Mouse (Mus musculus) cerebellum, adult 11 months (tissue): Measurements from ENCODE around the gene Lrmda.

Source experiments
- DNase-seq: peaks from one replicate; pipeline ENCODE4 v3.0.0; 2022

Gene Lrmda

GRCm38 (mm10) chr14:22335101-22335820 is 315.7 kb downstream of the Lrmda start:
- no peak for DNase-seq

- DNase-seq: no peak
These were observed 319.7 kb downstream of the Lrmda start for GRCm38 (mm10) chr14:22339176-22339575.

GRCm38 (mm10) chr14:22343357-22343756 is 323.8 kb downstream of the Lrmda start:
- DNase-seq: no peak

GRCm38 (mm10) chr14:22345248-22345647 is 325.7 kb downstream of the Lrmda start:
- no peak for DNase-seq

GRCm38 (mm10) chr14:22353626-22354025 is 334.1 kb downstream of the Lrmda start:
- DNase-seq: no peak

- DNase-seq: no peak
These were observed 335.5 kb downstream of the Lrmda start for GRCm38 (mm10) chr14:22354769-22355574.

GRCm38 (mm10) chr14:22357991-22358503 is 338.5 kb downstream of the Lrmda start:
- DNase-seq: no peak

GRCm38 (mm10) chr14:22364010-22364748 is 344.7 kb downstream of the Lrmda start:
- no peak for DNase-seq

- no peak for DNase-seq
These were observed 345.4 kb downstream of the Lrmda start for GRCm38 (mm10) chr14:22364771-22365355.

GRCm38 (mm10) chr14:22367615-22368014 is 348.1 kb downstream of the Lrmda start:
- DNase-seq: no peak

- DNase-seq: no peak
These were observed 351.6 kb downstream of the Lrmda start for GRCm38 (mm10) chr14:22371136-22371535.

- DNase-seq: no peak
These were observed 353.3 kb downstream of the Lrmda start for GRCm38 (mm10) chr14:22372666-22373360.

- no peak for DNase-seq
These were observed 353.8 kb downstream of the Lrmda start for GRCm38 (mm10) chr14:22373361-22373745.

GRCm38 (mm10) chr14:22377148-22377547 is 357.6 kb downstream of the Lrmda start:
- DNase-seq: no peak

GRCm38 (mm10) chr14:22382101-22382500 is 362.6 kb downstream of the Lrmda start:
- no peak for DNase-seq

GRCm38 (mm10) chr14:22393616-22394015 is 374.1 kb downstream of the Lrmda start:
- no peak for DNase-seq

- no peak for DNase-seq
These were observed 382.9 kb downstream of the Lrmda start for GRCm38 (mm10) chr14:22402411-22402810.

GRCm38 (mm10) chr14:22406623-22407022 is 387.1 kb downstream of the Lrmda start:
- no peak for DNase-seq

- no peak for DNase-seq
These were observed 391.3 kb downstream of the Lrmda start for GRCm38 (mm10) chr14:22410826-22411225.

GRCm38 (mm10) chr14:22413220-22413619 is 393.7 kb downstream of the Lrmda start:
- DNase-seq: no peak

- DNase-seq: no peak
These were observed 398.2 kb downstream of the Lrmda start for GRCm38 (mm10) chr14:22417706-22418105.

- no peak for DNase-seq
These were observed 402.2 kb downstream of the Lrmda start for GRCm38 (mm10) chr14:22421668-22422067.
